In the genomic region with DNA sequence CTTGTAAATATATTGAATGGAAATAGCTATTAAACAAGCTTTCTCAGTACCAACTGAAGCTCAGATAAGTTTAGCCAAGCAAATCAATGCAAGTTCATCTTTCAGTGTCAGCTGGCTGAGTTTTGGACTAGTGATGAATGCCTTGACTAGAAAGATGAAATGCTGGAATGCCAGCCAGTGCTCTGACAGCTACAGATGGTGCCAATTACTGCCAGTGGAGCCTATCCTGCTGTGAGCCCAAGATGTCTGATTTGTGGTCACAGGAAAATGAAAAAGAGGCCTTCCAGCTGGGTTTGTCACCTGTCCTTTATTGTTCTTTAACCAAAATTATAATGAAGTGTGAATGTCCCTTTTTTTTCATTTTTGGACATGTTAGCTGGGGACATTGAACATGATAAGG, we compare ENCODE assay signal across 17 mouse cellular contexts.
DNase-seq lines count a peak whose midpoint lies in the region; ATAC-seq and TF ChIP-seq lines count a peak whose summit lies in the region.
"Had no signal": no experiment of that assay in that cellular context is flagged by ENCODE, and none has a peak within 500 bp of the region (broad histone marks: within the 10 kb centered on the region; RNA-seq: fewer than 3 reads in every experiment).

No protein-coding gene starts in this region.

- no peak overlapping the region for H3K9ac ChIP-seq in hindbrain, postnatal 0 days (replicated peaks; ENCODE audit: low read length)
- H3K9ac ChIP-seq: embryonic facial prominence, embryonic 12.5 days; liver, embryonic 12.5 days; lung, embryonic 15.5 days; neural tube, embryonic 12.5 days had no signal

- no peak for ATAC-seq in hindbrain, postnatal 0 days
- ATAC-seq: liver, embryonic 12.5 days had no signal

- no peak overlapping the region for H3K4me3 ChIP-seq in hindbrain, postnatal 0 days (ENCODE audit: low read length)
- no peak overlapping the region for H3K4me3 ChIP-seq in hindbrain, embryonic 10.5 days
- H3K4me3 ChIP-seq in limb, embryonic 10.5 days = no peak overlapping the region
- H3K4me3 ChIP-seq: embryonic facial prominence, embryonic 12.5 days; forebrain, embryonic 10.5 days; heart, adult 2 months; liver, embryonic 12.5 days; lung, embryonic 15.5 days; neural tube, embryonic 12.5 days had no signal

- H3K27ac ChIP-seq in hindbrain, postnatal 0 days = no peak overlapping the region
- H3K27ac ChIP-seq in hindbrain, embryonic 10.5 days = no peak overlapping the region
- no peak overlapping the region for H3K27ac ChIP-seq in limb, embryonic 10.5 days
- H3K27ac ChIP-seq: embryonic facial prominence, embryonic 12.5 days; forebrain, embryonic 10.5 days; heart, adult 2 months; kidney, postnatal 0 days; liver, embryonic 12.5 days; lung, embryonic 15.5 days; neural tube, embryonic 12.5 days had no signal

- no peak for TF ChIP-seq CTCF in hindbrain, postnatal 0 days (IDR thresholded peaks at IDR 0.05; ENCODE audit: low read depth)

- no peaks in the 10 kb centered on the region for H3K9me3 ChIP-seq in hindbrain, postnatal 0 days (ENCODE audit: low read length)
- H3K9me3 ChIP-seq in hindbrain, embryonic 10.5 days = no peaks in the 10 kb centered on the region
- no peaks in the 10 kb centered on the region for H3K9me3 ChIP-seq in limb, embryonic 10.5 days (replicated peaks)
- H3K9me3 ChIP-seq: embryonic facial prominence, embryonic 12.5 days; forebrain, embryonic 10.5 days; liver, embryonic 12.5 days; lung, embryonic 15.5 days; neural tube, embryonic 12.5 days had no signal

- no peaks in the 10 kb centered on the region for H3K4me1 ChIP-seq in hindbrain, postnatal 0 days (ENCODE audit: insufficient read depth, low read length)
- H3K4me1 ChIP-seq in hindbrain, embryonic 10.5 days (replicated peaks) = no peaks in the 10 kb centered on the region
- H3K4me1 ChIP-seq in limb, embryonic 10.5 days = no peaks in the 10 kb centered on the region
- H3K4me1 ChIP-seq: embryonic facial prominence, embryonic 12.5 days; forebrain, embryonic 10.5 days; liver, embryonic 12.5 days; lung, embryonic 15.5 days; neural tube, embryonic 12.5 days had no signal

- no peaks in the 10 kb centered on the region for H3K27me3 ChIP-seq in hindbrain, postnatal 0 days (ENCODE audit: insufficient read depth, low read length)
- no peaks in the 10 kb centered on the region for H3K27me3 ChIP-seq in hindbrain, embryonic 10.5 days (ENCODE audit: insufficient read depth, poor library complexity, severe bottlenecking)
- no peaks in the 10 kb centered on the region for H3K27me3 ChIP-seq in limb, embryonic 10.5 days (ENCODE audit: low read depth, poor library complexity, severe bottlenecking)
- H3K27me3 ChIP-seq: embryonic facial prominence, embryonic 12.5 days; liver, embryonic 12.5 days; lung, embryonic 15.5 days; neural tube, embryonic 12.5 days had no signal

- no peaks in the 10 kb centered on the region for H3K36me3 ChIP-seq in hindbrain, postnatal 0 days (ENCODE audit: insufficient read depth, low read length)
- H3K36me3 ChIP-seq in hindbrain, embryonic 10.5 days = no peaks in the 10 kb centered on the region
- no peaks in the 10 kb centered on the region for H3K36me3 ChIP-seq in limb, embryonic 10.5 days
- H3K36me3 ChIP-seq: embryonic facial prominence, embryonic 12.5 days; forebrain, embryonic 10.5 days; liver, embryonic 12.5 days; lung, embryonic 15.5 days; neural tube, embryonic 12.5 days had no signal

- H3K4me2 ChIP-seq in hindbrain, postnatal 0 days (ENCODE audit: low read depth, low read length) = no peak overlapping the region
- H3K4me2 ChIP-seq: embryonic facial prominence, embryonic 12.5 days; liver, embryonic 12.5 days; lung, embryonic 15.5 days; neural tube, embryonic 12.5 days had no signal

- intact Hi-C loops in heart, postnatal 10 days (cut with DNase I) = no loop called here

- peak; percentile 46 for DNase-seq in hindbrain, postnatal 0 days (ENCODE audit: low spot score)
- DNase-seq in hindbrain, embryonic 10.5 days (ENCODE audit: low spot score) = no peak
- peak; percentile 35 for DNase-seq in cerebellum, adult 11 months
- DNase-seq in cerebellum, postnatal 14 days = peak; percentile 58 to 76
- DNase-seq in limb, embryonic 10.5 days (ENCODE audit: low spot score) = peak; percentile 29
- no peak for DNase-seq in thymus, postnatal 0 days (ENCODE audit: low spot score)
- DNase-seq in adrenal gland, postnatal 25 days = no peak
- DNase-seq in heart, postnatal 10 days = no peak
- DNase-seq: gastrocnemius, postnatal 10 days; heart, adult 2 months; thymus, adult 2 months had no signal

Comparison
In these comparisons a context has a peak if more than half of its experiments do, and no peak if none do; other contexts are left out.
1. DNase-seq: peak in hindbrain, postnatal 0 days (single experiment), cerebellum, adult 11 months (single experiment), cerebellum, postnatal 14 days (2 of 2) and limb, embryonic 10.5 days (single experiment); none in hindbrain, embryonic 10.5 days (single experiment), thymus, postnatal 0 days (single experiment), adrenal gland, postnatal 25 days (single experiment) and heart, postnatal 10 days (0 of 2).